Mouse (Mus musculus) frontal cortex, postnatal 25 days (tissue): ENCODE measurements at regions not wholly inside any gene's neighbourhood (a gene's known extent, or its start where the extent isn't known, plus 50 kb on each side); places are given as distances from the start of the nearest gene placed in this dataset.
"Not testable (repeated sequence)": the region's sequence is repeated elsewhere in the genome, so short reads cannot be mapped to it uniquely, and the experiment has no call there.

Experiments used
- DNase-seq, 2 experiments: peaks; one replicate each; pipeline ENCODE4 v3.0.0; 2022; ENCODE audit warnings: low spot score in 2 of 2

DNA sequence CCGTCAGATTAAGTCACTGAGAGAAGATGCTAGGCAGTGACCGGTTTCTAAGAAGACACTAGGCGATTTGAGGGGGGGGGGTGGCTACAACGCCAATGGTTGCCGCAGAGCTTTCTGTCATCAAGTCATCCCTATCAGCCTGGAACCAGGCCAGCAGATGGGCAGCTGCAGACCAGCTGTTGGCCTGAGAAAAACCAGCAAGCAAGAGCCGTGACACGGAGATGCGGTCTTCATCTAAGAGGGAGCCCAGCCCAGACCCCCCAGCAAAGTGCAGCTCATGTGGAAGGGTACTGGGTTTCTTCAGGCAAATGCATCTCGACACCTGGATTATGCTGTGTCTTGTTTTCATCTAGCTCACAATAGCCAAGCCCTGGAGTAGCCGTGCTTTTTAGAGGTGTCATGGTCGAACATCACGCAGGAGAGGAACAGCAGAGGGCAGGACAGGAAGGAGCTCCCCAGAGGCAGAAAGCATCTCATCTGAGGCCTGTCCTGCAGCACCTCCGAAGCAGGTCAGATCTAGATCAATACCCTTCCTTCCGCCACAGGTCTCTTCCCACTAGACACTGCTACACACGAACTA, 76.3 kb downstream of the Cpn2 start:
- DNase-seq, result no peak

DNA sequence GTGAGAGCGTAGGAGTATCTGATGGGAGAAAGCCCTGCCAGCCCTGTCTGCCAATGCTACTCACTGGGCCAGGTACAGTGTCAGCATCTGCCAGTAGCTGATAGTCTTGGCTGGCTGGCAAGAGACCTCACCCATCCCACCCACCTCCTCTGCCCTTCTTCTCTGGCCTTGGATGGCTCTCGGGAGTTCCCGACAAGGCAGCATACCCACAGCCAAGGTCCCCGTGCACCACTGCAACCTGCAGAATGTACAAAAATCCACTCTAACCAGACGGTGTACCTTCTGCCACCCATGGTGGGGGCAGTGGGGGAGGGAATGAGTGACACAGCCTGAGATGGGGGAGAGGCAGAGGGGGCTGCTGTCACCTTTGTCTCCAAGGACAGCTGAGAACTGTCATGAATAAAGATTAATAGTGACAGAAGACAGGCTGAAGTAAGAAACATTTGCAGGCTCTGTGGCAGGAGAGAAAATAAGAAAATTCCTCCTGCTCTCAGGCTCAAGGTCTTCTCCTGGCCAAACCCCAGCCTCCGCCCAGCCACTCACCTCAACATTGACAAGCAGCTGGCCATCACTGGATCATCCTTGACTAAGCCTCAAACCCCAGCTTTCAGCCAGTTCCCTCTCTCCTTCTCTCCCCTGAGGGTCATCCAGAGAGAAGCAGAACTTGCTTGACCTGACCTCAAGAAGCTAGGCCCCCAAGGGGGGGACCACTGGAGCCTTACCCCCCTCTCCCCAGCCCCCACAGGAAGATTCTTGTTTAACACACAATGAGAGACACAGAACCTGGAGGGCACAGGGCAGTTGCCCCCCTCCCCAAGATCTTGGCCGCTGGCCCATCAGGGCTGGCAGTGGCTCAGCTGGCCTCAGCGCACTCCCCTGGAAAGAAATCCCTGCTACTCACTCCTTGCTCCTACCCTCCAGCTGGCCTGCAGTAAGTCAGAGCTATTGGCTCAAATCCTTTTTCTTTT, 73.7 kb downstream of the Cpn2 start:
- no peak for DNase-seq

GRCm38 (mm10) chr16:30194836-30195235, 72.5 kb downstream of the Cpn2 start:
- no peak for DNase-seq

- not testable (repeated sequence) for DNase-seq
Measured at GRCm38 (mm10) chr16:30195859-30196258, 71.4 kb downstream of the Cpn2 start.

DNA sequence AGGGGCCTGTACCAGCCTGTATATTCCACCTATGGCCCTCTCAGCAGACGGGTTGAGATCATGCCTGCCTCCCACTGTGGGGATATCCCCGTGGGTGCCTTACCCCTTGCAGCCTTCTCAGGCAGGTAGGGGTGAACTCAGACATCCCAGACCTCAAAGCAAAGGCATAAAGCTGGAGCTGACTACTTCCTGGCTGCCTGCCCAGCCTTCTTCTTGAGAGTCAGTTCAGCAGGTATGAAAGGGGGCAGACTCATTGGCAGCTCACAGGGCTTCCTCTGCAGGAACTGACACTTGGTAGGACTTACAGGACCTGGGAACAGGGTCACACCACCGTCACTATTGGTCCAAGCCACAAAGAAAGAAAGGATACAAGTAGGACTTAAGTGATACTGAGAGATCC, 69.9 kb downstream of the Cpn2 start:
- DNase-seq, result no peak

- DNase-seq, result no peak
Measured at GRCm38 (mm10) chr16:30199836-30200235, 67.5 kb downstream of the Cpn2 start.

DNA sequence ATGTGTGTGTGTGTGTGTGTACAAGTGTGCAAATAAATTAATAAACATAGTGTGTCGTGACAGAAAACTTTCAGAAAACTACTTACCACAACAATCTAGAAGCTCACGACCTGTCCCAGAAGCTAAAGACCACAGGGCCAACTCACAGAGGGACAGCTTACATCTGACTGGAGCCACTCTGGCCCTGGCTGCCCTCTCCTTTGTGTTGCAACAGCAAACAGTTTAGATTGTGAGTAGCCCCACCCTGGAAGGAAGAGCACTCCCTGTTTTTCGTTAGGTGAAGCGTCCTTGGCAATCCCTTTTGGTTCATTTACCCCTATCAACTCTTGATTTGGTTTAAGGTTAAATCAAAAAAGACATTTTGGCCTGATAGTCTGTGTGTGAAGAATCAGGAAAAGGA, 63.2 kb downstream of the Cpn2 start:
- no peak for DNase-seq

- no peak for DNase-seq
Measured at GRCm38 (mm10) chr16:30205314-30205815, 61.9 kb downstream of the Cpn2 start.

DNA sequence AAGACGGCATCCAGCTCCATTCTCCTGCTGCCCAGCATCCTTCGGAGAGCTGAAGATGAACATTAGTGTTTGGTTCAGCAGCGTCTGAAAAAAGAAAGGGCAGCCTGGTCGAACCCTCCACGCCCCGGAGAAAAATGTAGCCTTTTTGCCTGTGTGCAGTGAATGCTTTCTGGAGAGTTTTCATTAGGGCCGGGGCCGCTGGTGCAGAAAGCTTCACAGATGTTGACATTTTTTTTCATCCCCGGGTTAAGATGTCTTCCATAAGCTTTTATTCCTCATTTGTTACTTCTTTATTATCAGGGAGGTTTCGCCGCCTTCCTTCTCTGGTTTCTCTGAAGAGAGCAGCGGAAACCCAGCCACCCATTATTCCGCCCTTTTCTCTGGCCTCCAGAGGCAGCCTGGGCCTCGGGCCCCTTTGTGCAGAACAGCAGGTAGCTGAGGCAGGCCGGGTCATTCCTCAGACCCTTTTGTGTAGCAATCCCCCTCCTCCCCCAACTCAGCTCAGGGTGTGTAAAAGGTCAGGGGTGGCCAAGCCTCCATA, 61.4 kb downstream of the Cpn2 start:
- DNase-seq, result no peak
